Mouse (Mus musculus) cerebellum, adult (tissue): Measurements from ENCODE around the gene Fam229a.
A peak's percentile ranks its signal among the peaks of the same experiment; 100 is the strongest.
"Not testable (repeated sequence)": the region's sequence is repeated elsewhere in the genome, so short reads cannot be mapped to it uniquely, and the experiment has no call there.

Experiments
- ATAC-seq: cut with Nextera tagmentation; 2 replicates; pipeline ENCODE4 v1.9.2; 2017; ENCODE audit warnings: mild to moderate bottlenecking, moderate library complexity, mixed read lengths; ENCODE audit not compliant: insufficient number of reproducible peaks, low FRiP score, low TSS enrichment

Fam229a gene

GRCm38 (mm10) chr4:129490972-129491880 lies at the start of gene Fam229a, which contains the start of gene Tssk3:
Gene Fam229a (plus strand): TSS chr4:129491190.
Gene Tssk3 (minus strand): TSS chr4:129491022.
- ATAC-seq = peak; percentile 52; the same call in 1 of the 2 replicates

GRCm38 (mm10) chr4:129447360-129447759 lies 43.6 kb upstream of the Fam229a start:
- no peak for ATAC-seq

- ATAC-seq = no peak
Observed at GRCm38 (mm10) chr4:129447778-129448563, 43.0 kb upstream of the Fam229a start.

- no peak for ATAC-seq
Observed at GRCm38 (mm10) chr4:129448713-129449112, 42.3 kb upstream of the Fam229a start.

GRCm38 (mm10) chr4:129450851-129451250 lies 40.1 kb upstream of the Fam229a start:
- no peak for ATAC-seq

- ATAC-seq = no peak
Observed at GRCm38 (mm10) chr4:129451471-129452169, 39.4 kb upstream of the Fam229a start.

GRCm38 (mm10) chr4:129455265-129455664 lies 35.7 kb upstream of the Fam229a start:
- ATAC-seq = peak; percentile 81; the same call in 1 of the 2 replicates

- no peak for ATAC-seq
Observed at GRCm38 (mm10) chr4:129456126-129456525, 34.9 kb upstream of the Fam229a start.

- ATAC-seq = not testable (repeated sequence)
Observed at GRCm38 (mm10) chr4:129457311-129457710, 33.7 kb upstream of the Fam229a start.

GRCm38 (mm10) chr4:129459726-129460125 lies 31.3 kb upstream of the Fam229a start:
- no peak for ATAC-seq

- ATAC-seq = no peak
Observed at GRCm38 (mm10) chr4:129460827-129461182, 30.2 kb upstream of the Fam229a start.

- peak; percentile 96 for ATAC-seq
Observed at GRCm38 (mm10) chr4:129461183-129461960, 29.6 kb upstream of the Fam229a start, which contains the start of gene Bsdc1. Gene Bsdc1 (plus strand): TSS chr4:129461581.

- no peak for ATAC-seq
Observed at GRCm38 (mm10) chr4:129462118-129462517, 28.9 kb upstream of the Fam229a start.

GRCm38 (mm10) chr4:129463097-129464059 lies 27.6 kb upstream of the Fam229a start:
- no peak for ATAC-seq

GRCm38 (mm10) chr4:129464286-129464815 lies 26.6 kb upstream of the Fam229a start:
- ATAC-seq = no peak

GRCm38 (mm10) chr4:129476047-129476446 lies 14.9 kb upstream of the Fam229a start:
- ATAC-seq = no peak

- no peak for ATAC-seq
Observed at GRCm38 (mm10) chr4:129479863-129480262, 11.1 kb upstream of the Fam229a start.

- ATAC-seq = no peak
Observed at GRCm38 (mm10) chr4:129481090-129481489, 9.9 kb upstream of the Fam229a start.
